Mouse (Mus musculus) CD8-positive naive resting alpha-beta T cell, adult 2 months (primary cell): ENCODE data around the gene Crim1.

ENCODE experiments used
- DNase-seq, 2 experiments: peaks; one replicate each; pipeline ENCODE4 v3.0.0; 2022; ENCODE audit warnings: low read depth in 2 of 2, low spot score in 2 of 2

The Crim1 gene

GRCm38 (mm10) chr17:78322369-78323335 lies 122.6 kb downstream of the Crim1 start:
- DNase-seq: no peak

- DNase-seq: no peak
Measured at GRCm38 (mm10) chr17:78325761-78326332, 125.8 kb downstream of the Crim1 start.

- DNase-seq: no peak
Measured at GRCm38 (mm10) chr17:78326381-78326780, 126.3 kb downstream of the Crim1 start.

- no peak for DNase-seq
Measured at GRCm38 (mm10) chr17:78327187-78327586, 127.1 kb downstream of the Crim1 start.

GRCm38 (mm10) chr17:78328287-78328686 lies 128.2 kb downstream of the Crim1 start:
- DNase-seq: no peak

GRCm38 (mm10) chr17:78331438-78331837 lies 131.4 kb downstream of the Crim1 start:
- no peak for DNase-seq

- DNase-seq: no peak
Measured at GRCm38 (mm10) chr17:78333275-78333674, 133.2 kb downstream of the Crim1 start.

- no peak for DNase-seq
Measured at GRCm38 (mm10) chr17:78335250-78335649, 135.2 kb downstream of the Crim1 start.

GRCm38 (mm10) chr17:78343688-78344087 lies 143.6 kb downstream of the Crim1 start:
- DNase-seq: no peak

GRCm38 (mm10) chr17:78347111-78347801 lies 147.2 kb downstream of the Crim1 start:
- DNase-seq: no peak

GRCm38 (mm10) chr17:78351676-78352499 lies 151.8 kb downstream of the Crim1 start:
- DNase-seq: peak; percentile 41 to 50

GRCm38 (mm10) chr17:78352500-78352855 lies 152.4 kb downstream of the Crim1 start:
- peak in 1 of 2 experiments; percentile 35 for DNase-seq

- no peak for DNase-seq
Measured at GRCm38 (mm10) chr17:78354411-78354810, 154.4 kb downstream of the Crim1 start.

GRCm38 (mm10) chr17:78354871-78355270 lies 154.8 kb downstream of the Crim1 start:
- DNase-seq: no peak

- no peak for DNase-seq
Measured at GRCm38 (mm10) chr17:78355611-78356010, 155.6 kb downstream of the Crim1 start.

GRCm38 (mm10) chr17:78357753-78358152 lies 157.7 kb downstream of the Crim1 start:
- no peak for DNase-seq

GRCm38 (mm10) chr17:78358251-78358726 lies 158.2 kb downstream of the Crim1 start:
- no peak for DNase-seq

GRCm38 (mm10) chr17:78361939-78362728 lies 162.1 kb downstream of the Crim1 start:
- DNase-seq: peak; percentile 48 to 61

GRCm38 (mm10) chr17:78364555-78365302 lies 164.7 kb downstream of the Crim1 start:
- DNase-seq: no peak
